Mouse (Mus musculus): ENCODE results near the gene Col11a2.

- no peak for TF ChIP-seq POLR2A (IDR thresholded peaks at IDR 0.05; ENCODE audit: borderline replicate concordance, control insufficient read depth, low read depth, low read length)
- no peak for TF ChIP-seq CTCF (IDR thresholded peaks at IDR 0.05; ENCODE audit: control insufficient read depth, insufficient read depth, low read length)
Measured at GRCm38 (mm10) chr17:34068864-34069263, 29.6 kb downstream of the Col11a2 start.

All from bone marrow, adult 2 months (tissue).